Mouse (Mus musculus): ENCODE measurements around the gene CN725425. TPM values are rescaled to one million over a fixed set of nuclear protein-coding genes. Genes with fewer than 3 reads are reported as not detected.

Gene CN725425
- total RNA-seq (2023) = not detected

GRCm38 (mm10) chr15:91199256-91199905 is at the start of gene CN725425:
Gene CN725425, plus strand, starts transcription at chr15:91199494.

GRCm38 (mm10) chr15:91191412-91192222 is 7.7 kb upstream of the CN725425 start, which contains the start of gene Abcd2:
Gene Abcd2, minus strand, starts transcription at chr15:91191799.

Other genes starting within 250 kb of the CN725425 start
- gene Kif21a, start 149.5 kb upstream of the CN725425 start, total RNA-seq (2023) = under 1 TPM in 1 of 2 experiments, not detected in 1; 0.09 TPM
- 10 to 100 TPM; 53.0 to 64.4 TPM for gene Abcd2, start 7.7 kb upstream of the CN725425 start, total RNA-seq (2023)